Mouse (Mus musculus): ENCODE measurements around the gene Adgra1.

DNA sequence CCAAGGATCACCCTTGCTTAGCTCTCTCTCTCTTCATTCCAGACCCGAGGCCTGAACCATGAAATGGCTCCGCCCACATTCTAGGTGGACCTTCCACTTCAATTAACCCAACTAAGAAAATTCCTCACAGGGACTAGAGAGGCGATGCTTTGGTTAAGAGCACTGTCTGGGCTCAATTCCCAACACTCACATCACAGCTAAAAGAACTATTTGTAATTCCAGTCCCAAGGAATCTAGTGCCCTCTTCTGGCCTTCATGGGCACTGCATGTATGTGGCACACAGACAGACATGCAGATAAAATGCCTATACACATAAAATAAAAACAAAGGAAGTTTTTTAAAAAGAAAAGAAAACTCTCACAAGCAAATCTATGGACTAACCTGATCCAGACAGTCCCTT is 27.4 kb downstream of the Adgra1 start:
- peak; percentile 80 for TF ChIP-seq CTCF (IDR thresholded peaks at IDR 0.05; ENCODE audit: low read depth)
- TF ChIP-seq EP300 (IDR thresholded peaks at IDR 0.05; ENCODE audit: low read depth): no peak

Measured in liver, postnatal 0 days (tissue).